Mouse (Mus musculus) kidney, adult 8-10 months (tissue): ENCODE measurements around the gene U2af2.
A peak's percentile ranks its signal among the peaks of the same experiment; 100 is the strongest.

Experiments used
- DNase-seq, 2 experiments: peaks; one replicate each; pipeline ENCODE4 v3.0.0; 2022

The U2af2 gene

DNA sequence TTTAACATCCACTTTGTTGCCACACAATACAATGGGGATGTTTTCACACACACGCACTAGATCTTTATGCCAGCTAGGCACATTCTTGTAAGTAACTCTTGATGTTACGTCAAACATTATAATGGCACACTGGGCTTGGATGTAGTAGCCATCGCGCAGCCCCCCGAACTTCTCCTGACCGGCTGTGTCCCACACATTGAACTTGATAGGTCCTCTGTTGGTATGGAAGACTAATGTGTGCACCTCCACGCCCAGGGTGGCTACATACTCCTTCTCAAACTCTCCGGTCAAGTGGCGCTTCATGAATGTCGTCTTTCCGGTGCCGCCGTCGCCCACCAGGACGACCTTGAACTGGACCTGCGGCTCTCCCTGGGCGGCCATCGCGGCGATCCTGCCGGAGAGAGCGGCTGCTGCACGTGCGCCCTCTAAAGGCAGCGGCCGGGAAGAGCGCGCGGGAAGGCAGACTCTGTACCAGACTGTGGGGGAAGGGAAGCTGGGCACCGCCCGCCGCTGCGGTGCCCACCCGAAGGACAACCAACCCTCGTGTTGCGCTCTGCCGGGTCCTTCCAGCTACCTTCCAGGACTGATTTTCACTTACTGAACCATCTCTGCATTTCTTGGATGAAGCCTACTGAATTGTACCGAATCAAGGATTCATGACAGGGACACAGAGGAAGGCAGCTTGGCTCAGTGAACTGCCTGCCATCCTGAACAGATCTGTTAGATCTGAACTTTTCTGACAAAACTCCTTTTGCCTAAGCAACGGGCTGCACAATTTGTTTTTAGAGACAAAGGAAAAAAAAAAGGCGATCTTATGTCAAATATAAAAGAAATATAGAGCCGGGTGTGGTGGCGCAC, 63.8 kb downstream of the U2af2 start, which contains the start of gene Rasl2-9:
Rasl2-9 (minus strand) TSS at position 402 of the 858 bp plus-strand sequence.
- peak; percentile 62 to 81 for DNase-seq
